Mouse (Mus musculus) heart, embryonic 10.5 days (tissue): ENCODE results near the gene Myt1l. TPM values are rescaled to one million over a fixed set of nuclear protein-coding genes. Genes with fewer than 3 reads are reported as not detected.

Experiments used
- DNase-seq: peaks from one replicate; pipeline ENCODE4 v3.0.0-alpha.2; 2017; ENCODE audit warnings: low spot score
- H3K27ac ChIP-seq: fragments of 300-500 bp; sonication (generic); 2 replicates; pipeline ENCODE4 v1.5.1; 2016; ENCODE audit warnings: mild to moderate bottlenecking
- H3K27me3 ChIP-seq: fragments of 300-500 bp; sonication (generic); 2 replicates; pipeline ENCODE4 v1.6.1; 2016; ENCODE audit warnings: mild to moderate bottlenecking; ENCODE audit not compliant: poor library complexity, insufficient read depth, severe bottlenecking
- H3K36me3 ChIP-seq: fragments of 300-500 bp; sonication (generic); 2 replicates; pipeline ENCODE4 v1.6.1; 2016; ENCODE audit warnings: mild to moderate bottlenecking, moderate library complexity
- H3K4me1 ChIP-seq: fragments of 300-500 bp; sonication (generic); 2 replicates; pipeline ENCODE4 v1.6.1; 2016; ENCODE audit warnings: mild to moderate bottlenecking
- H3K4me3 ChIP-seq: fragments of 300-500 bp; sonication (generic); 2 replicates; pipeline ENCODE4 v1.5.1; 2016; ENCODE audit warnings: mild to moderate bottlenecking, moderate library complexity
- H3K9me3 ChIP-seq: fragments of 300-500 bp; sonication (generic); 2 replicates; pipeline ENCODE4 v1.6.1; 2016; ENCODE audit warnings: mild to moderate bottlenecking, moderate library complexity
- WGBS: fragments of 180-500 bp; shearing (Covaris S2); methylation state at CpG from one replicate; pipeline ENCODE4 v1.1.7; 2016; 5-methylcytosine and 5-hydroxymethylcytosine counted together
- polyA plus RNA-seq: library from polyadenylated mRNA; unstranded; fragments of >200 nt; fragmentation: Nextera tagmentation; extraction: Ambion mirVana; gene quantifications from 2 replicates; pipeline ENCODE4 v1.2.1, GENCODE M21; 2016

Myt1l gene
- polyA plus RNA-seq, 1 experiment from 2014 or later, result not detected

GRCm38 (mm10) chr12:29540741-29541140 lies 12.6 kb downstream of the Myt1l start:
- peaks cover 23% of the 10 kb centered on the region for H3K27me3 ChIP-seq
- 72% methylated on average over 5 of the region's 5 CpGs for WGBS
- H3K36me3 ChIP-seq, result no peaks in the 10 kb centered on the region
- no peak overlapping the region for H3K27ac ChIP-seq
- no peak overlapping the region for H3K4me3 ChIP-seq
- no peaks in the 10 kb centered on the region for H3K4me1 ChIP-seq
- no peak for DNase-seq
- no peaks in the 10 kb centered on the region for H3K9me3 ChIP-seq

GRCm38 (mm10) chr12:29546073-29546472 lies 17.9 kb downstream of the Myt1l start:
- Histone ChIP-seq H3K27me3 (no peaks in the 10 kb centered on the region), H3K4me3 (no peak overlapping the region), H3K36me3 (no peaks in the 10 kb centered on the region), H3K27ac (no peak overlapping the region), H3K4me1 (no peaks in the 10 kb centered on the region), H3K9me3 (no peaks in the 10 kb centered on the region)
- 38% methylated on average over 3 of the region's 3 CpGs for WGBS
- peak; percentile 55 for DNase-seq

DNA sequence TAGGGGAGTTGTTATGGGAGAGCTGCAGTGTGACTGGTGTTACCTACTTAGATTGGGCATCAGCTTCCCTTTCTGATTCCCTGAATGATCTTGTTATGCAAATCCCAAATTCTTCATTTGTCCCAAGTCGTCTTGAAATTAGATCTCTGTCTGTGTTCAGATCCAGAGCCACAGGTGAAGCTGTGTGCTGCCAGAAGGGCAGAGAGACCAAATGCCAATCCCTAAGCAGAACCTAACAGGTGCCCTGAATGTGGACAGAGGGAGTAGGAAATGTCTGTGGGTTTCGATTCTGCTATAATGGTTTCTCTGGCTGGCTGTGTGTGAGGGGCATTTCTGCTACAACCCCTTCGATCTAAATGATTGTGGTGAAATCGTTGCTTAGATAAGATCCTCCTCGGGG lies 18.9 kb downstream of the Myt1l start:
- H3K36me3 ChIP-seq, result no peaks in the 10 kb centered on the region
- H3K9me3 ChIP-seq, result no peaks in the 10 kb centered on the region
- WGBS, result 68% methylated on average over 5 of the region's 5 CpGs
- no peak for DNase-seq
- no peak overlapping the region for H3K4me3 ChIP-seq
- H3K27ac ChIP-seq, result no peak overlapping the region
- H3K27me3 ChIP-seq, result no peaks in the 10 kb centered on the region
- H3K4me1 ChIP-seq, result no peaks in the 10 kb centered on the region

DNA sequence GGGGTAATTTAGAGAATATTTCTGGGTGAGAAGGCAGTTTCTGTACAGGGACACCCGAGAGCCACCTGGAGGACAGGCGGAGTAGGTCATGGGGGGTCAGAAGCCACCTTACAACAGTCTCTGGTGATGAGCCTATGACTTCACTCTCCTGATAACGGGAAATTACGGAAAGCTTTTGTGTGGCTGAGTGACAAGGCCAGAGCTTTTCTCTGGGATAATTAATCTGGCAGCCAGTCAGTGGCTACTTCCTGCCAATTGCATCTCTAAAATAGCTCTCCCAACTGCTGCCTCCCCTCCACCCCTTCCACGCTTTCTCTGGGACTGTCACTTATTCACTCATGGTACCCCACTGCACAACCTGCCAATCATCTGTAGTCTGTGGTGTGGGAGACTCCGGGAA lies 19.6 kb downstream of the Myt1l start:
- peak; percentile 42 for DNase-seq
- Histone ChIP-seq H3K36me3 (no peaks in the 10 kb centered on the region), H3K9me3 (no peaks in the 10 kb centered on the region), H3K27ac (no peak overlapping the region), H3K4me1 (no peaks in the 10 kb centered on the region), H3K27me3 (no peaks in the 10 kb centered on the region), H3K4me3 (no peak overlapping the region)
- 59% methylated on average over 6 of the region's 6 CpGs for WGBS

GRCm38 (mm10) chr12:29553138-29553537 lies 25.0 kb downstream of the Myt1l start:
- Histone ChIP-seq H3K9me3 (no peaks in the 10 kb centered on the region), H3K4me3 (no peak overlapping the region), H3K27me3 (no peaks in the 10 kb centered on the region)

DNA sequence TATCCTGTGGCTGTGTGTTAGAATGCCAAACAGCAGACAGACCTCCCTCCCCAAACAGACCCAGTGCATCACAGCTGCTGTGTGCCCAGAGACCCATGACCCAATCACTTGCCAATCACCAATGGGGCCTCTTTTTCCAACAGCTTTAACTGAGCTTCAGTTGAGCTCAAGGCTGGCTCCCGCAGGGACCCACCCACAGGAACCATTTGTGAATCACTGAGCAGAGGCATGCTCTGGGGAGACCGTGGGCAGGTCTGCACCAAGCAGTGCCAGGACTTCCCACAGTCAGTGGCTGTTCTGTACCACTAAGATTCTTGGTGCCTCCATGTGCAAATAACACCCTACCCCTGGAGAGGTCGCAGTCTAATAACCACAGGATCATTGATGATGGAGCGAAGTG lies 27.5 kb downstream of the Myt1l start:
- H3K9me3 ChIP-seq, result no peaks in the 10 kb centered on the region
- H3K27me3 ChIP-seq, result no peaks in the 10 kb centered on the region
- H3K27ac ChIP-seq, result no peak overlapping the region
- DNase-seq, result no peak
- H3K4me1 ChIP-seq, result no peaks in the 10 kb centered on the region
- WGBS, result 72% methylated on average over 4 of the region's 4 CpGs
- no peak overlapping the region for H3K4me3 ChIP-seq
- H3K36me3 ChIP-seq, result no peaks in the 10 kb centered on the region

More at GRCm38 (mm10) chr12:29553138-29553537, 25.0 kb downstream of the Myt1l start:
- H3K36me3 ChIP-seq, result no peaks in the 10 kb centered on the region
- no peak overlapping the region for H3K27ac ChIP-seq
- H3K4me1 ChIP-seq, result no peaks in the 10 kb centered on the region
- WGBS, result 74% methylated on average over 7 of the region's 7 CpGs
- no peak for DNase-seq

- no peaks in the 10 kb centered on the region for H3K27me3 ChIP-seq
- DNase-seq, result no peak
- H3K4me3 ChIP-seq, result no peak overlapping the region
- WGBS, result 67% methylated on average over 3 of the region's 3 CpGs
- H3K4me1 ChIP-seq, result no peaks in the 10 kb centered on the region
- H3K9me3 ChIP-seq, result no peaks in the 10 kb centered on the region
- no peaks in the 10 kb centered on the region for H3K36me3 ChIP-seq
- H3K27ac ChIP-seq, result no peak overlapping the region
Observed at GRCm38 (mm10) chr12:29556408-29556807, 28.2 kb downstream of the Myt1l start.

- Histone ChIP-seq H3K36me3 (no peaks in the 10 kb centered on the region), H3K27ac (no peak overlapping the region), H3K4me3 (no peak overlapping the region), H3K27me3 (no peaks in the 10 kb centered on the region), H3K4me1 (no peaks in the 10 kb centered on the region), H3K9me3 (no peaks in the 10 kb centered on the region)
- no peak for DNase-seq
- WGBS, result 52% methylated on average over 6 of the region's 6 CpGs
Observed at GRCm38 (mm10) chr12:29556901-29557300, 28.7 kb downstream of the Myt1l start.

GRCm38 (mm10) chr12:29559769-29560168 lies 31.6 kb downstream of the Myt1l start:
- 81% methylated on average over 5 of the region's 5 CpGs for WGBS
- Histone ChIP-seq H3K4me1 (no peaks in the 10 kb centered on the region), H3K9me3 (no peaks in the 10 kb centered on the region)

DNA sequence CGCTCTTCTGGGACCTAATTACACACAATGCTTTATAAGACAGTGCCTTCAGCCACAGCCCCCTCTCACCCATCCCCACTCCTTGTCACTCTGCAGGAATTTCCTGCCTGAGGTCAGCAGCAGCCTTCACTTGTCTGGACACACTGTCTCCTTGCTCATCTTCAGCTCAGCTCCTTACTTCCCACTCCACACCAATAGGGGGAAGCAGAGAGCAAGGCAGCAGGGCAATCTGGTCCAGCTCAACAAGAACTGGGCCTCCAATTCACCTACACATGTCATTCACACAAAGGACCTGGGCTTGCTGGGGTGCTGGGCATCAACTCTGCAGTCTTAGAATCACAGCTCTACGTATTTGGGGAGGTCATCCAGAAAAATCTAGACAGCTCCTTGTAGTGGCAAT lies 33.0 kb downstream of the Myt1l start:
- no peaks in the 10 kb centered on the region for H3K9me3 ChIP-seq
- DNase-seq, result no peak
- 84% methylated on average over 2 of the region's 2 CpGs for WGBS
- no peak overlapping the region for H3K4me3 ChIP-seq
- no peaks in the 10 kb centered on the region for H3K27me3 ChIP-seq
- no peaks in the 10 kb centered on the region for H3K36me3 ChIP-seq
- no peak overlapping the region for H3K27ac ChIP-seq
- no peaks in the 10 kb centered on the region for H3K4me1 ChIP-seq

More at GRCm38 (mm10) chr12:29559769-29560168, 31.6 kb downstream of the Myt1l start:
- Histone ChIP-seq H3K4me3 (no peak overlapping the region), H3K36me3 (no peaks in the 10 kb centered on the region), H3K27ac (no peak overlapping the region), H3K27me3 (no peaks in the 10 kb centered on the region)
- no peak for DNase-seq

GRCm38 (mm10) chr12:29569311-29569710 lies 41.1 kb downstream of the Myt1l start:
- H3K4me3 ChIP-seq, result no peak overlapping the region
- H3K9me3 ChIP-seq, result no peaks in the 10 kb centered on the region
- 73% methylated on average over 7 of the region's 7 CpGs for WGBS
- H3K27me3 ChIP-seq, result no peaks in the 10 kb centered on the region
- no peak overlapping the region for H3K27ac ChIP-seq
- no peak for DNase-seq
- H3K36me3 ChIP-seq, result no peaks in the 10 kb centered on the region
- no peaks in the 10 kb centered on the region for H3K4me1 ChIP-seq

GRCm38 (mm10) chr12:29570351-29570750 lies 42.2 kb downstream of the Myt1l start:
- H3K9me3 ChIP-seq, result no peaks in the 10 kb centered on the region
- no peak overlapping the region for H3K4me3 ChIP-seq
- 88% methylated on average over 6 of the region's 6 CpGs for whole genome bisulfite sequencing
- no peak for DNase-seq
- H3K4me1 ChIP-seq, result no peaks in the 10 kb centered on the region
- H3K36me3 ChIP-seq, result no peaks in the 10 kb centered on the region
- no peak overlapping the region for H3K27ac ChIP-seq
- H3K27me3 ChIP-seq, result no peaks in the 10 kb centered on the region

- H3K4me3 ChIP-seq, result no peak overlapping the region
- no peaks in the 10 kb centered on the region for H3K27me3 ChIP-seq
- no peaks in the 10 kb centered on the region for H3K36me3 ChIP-seq
- DNase-seq, result no peak
- H3K4me1 ChIP-seq, result no peaks in the 10 kb centered on the region
- WGBS, result 82% methylated on average over 5 of the region's 5 CpGs
- H3K27ac ChIP-seq, result no peak overlapping the region
- no peaks in the 10 kb centered on the region for H3K9me3 ChIP-seq
Observed at GRCm38 (mm10) chr12:29571613-29572012, 43.4 kb downstream of the Myt1l start.

- Histone ChIP-seq H3K27me3 (no peaks in the 10 kb centered on the region), H3K4me1 (no peaks in the 10 kb centered on the region), H3K9me3 (no peaks in the 10 kb centered on the region), H3K27ac (no peak overlapping the region), H3K4me3 (no peak overlapping the region), H3K36me3 (no peaks in the 10 kb centered on the region)
- DNase-seq, result no peak
- WGBS, result 81% methylated on average over 1 of the region's 1 CpGs
Observed at GRCm38 (mm10) chr12:29593787-29594186, 65.6 kb downstream of the Myt1l start.
